Mouse (Mus musculus) liver, adult 2 months (tissue): ENCODE data around the gene Cd300e. TPM values are rescaled to one million over a fixed set of nuclear protein-coding genes. Genes with fewer than 3 reads are reported as not detected.

Experiments
- DNase-seq: peaks from one replicate; pipeline ENCODE4 v3.0.0-alpha.2; 2011; ENCODE audit warnings: low read depth, low spot score; ENCODE audit errors: extremely low read depth
- H3K27ac ChIP-seq: fragments of 200-500 bp; replicated peaks from 2 replicates; pipeline ENCODE4 v1.5.1; 2012; ENCODE audit warnings: low read depth, mild to moderate bottlenecking, control low read depth, inconsistent platforms, low read length; ENCODE audit not compliant: insufficient read depth
- H3K27me3 ChIP-seq: fragments of 200-500 bp; 2 replicates; pipeline ENCODE4 v1.6.1; 2012; ENCODE audit warnings: mild to moderate bottlenecking, moderate library complexity, low read length, inconsistent platforms; ENCODE audit not compliant: control insufficient read depth, insufficient read depth
- H3K36me3 ChIP-seq: fragments of 200-500 bp; 2 replicates; pipeline ENCODE4 v1.6.1; 2012; ENCODE audit warnings: low read length, inconsistent platforms; ENCODE audit not compliant: control insufficient read depth, insufficient read depth
- H3K4me1 ChIP-seq: fragments of 200-500 bp; 2 replicates; pipeline ENCODE4 v1.6.1; 2011; ENCODE audit warnings: low read length; ENCODE audit not compliant: control insufficient read depth, insufficient read depth
- H3K4me3 ChIP-seq: fragments of 200-500 bp; 2 replicates; pipeline ENCODE4 v1.5.1; 2011; ENCODE audit warnings: low read depth, mild to moderate bottlenecking, control low read depth, low read length, moderate library complexity; ENCODE audit not compliant: insufficient read depth
- H3K79me2 ChIP-seq: fragments of 200-500 bp; 2 replicates; pipeline ENCODE4 v1.6.1; 2012; ENCODE audit warnings: inconsistent platforms, mild to moderate bottlenecking, low read length, moderate library complexity; ENCODE audit not compliant: control insufficient read depth, insufficient read depth
- H3K9ac ChIP-seq: fragments of 200-500 bp; 2 replicates; pipeline ENCODE4 v1.6.1; 2012; ENCODE audit warnings: low read depth, mild to moderate bottlenecking, control low read depth, inconsistent platforms, low read length
- CTCF ChIP-seq: fragments of 200-500 bp; IDR thresholded peaks from 2 replicates; pipeline ENCODE4 v1.5.1; 2011; ENCODE audit warnings: low read depth, low read length, control low read depth
- POLR2A ChIP-seq: fragments of 200-500 bp; IDR thresholded peaks from 2 replicates; pipeline ENCODE4 v1.6.1; 2011; ENCODE audit warnings: low read length, control low read depth; ENCODE audit not compliant: insufficient read depth; ENCODE audit errors: extremely low read depth
- WGBS: fragments of 180-500 bp; shearing (Covaris S2); methylation state at CpG from one replicate; pipeline ENCODE4 v1.1.7; 2018; 5-methylcytosine and 5-hydroxymethylcytosine counted together
- polyA plus RNA-seq: library from polyadenylated mRNA; depleted of rRNA; stranded (reverse); fragments of >200 nt; gene quantifications from 2 replicates; pipeline ENCODE4 v1.2.3, GENCODE M21; 2012
- total RNA-seq: library from RNA; depleted of rRNA; stranded (reverse); fragments of >200 nt; gene quantifications from 2 replicates; pipeline ENCODE4 v1.2.3, GENCODE M21; 2014

Gene Cd300e
- total and polyA plus RNA-seq, 2 experiments: 1.3 to 1.4 TPM

GRCm38 (mm10) chr11:115078680-115079079 lies 16.7 kb upstream of the Cd300e start:
- Histone ChIP-seq H3K27me3 (no peaks in the 10 kb centered on the region), H3K4me3 (no peak overlapping the region), H3K4me1 (no peaks in the 10 kb centered on the region), H3K79me2 (no peaks in the 10 kb centered on the region), H3K36me3 (no peaks in the 10 kb centered on the region), H3K27ac (no peak overlapping the region), H3K9ac (no peak overlapping the region)
- DNase-seq: no peak
- WGBS: 66% methylated on average over 5 of the region's 5 CpGs
- no peak for TF ChIP-seq POLR2A
- no peak for TF ChIP-seq CTCF

- Histone ChIP-seq H3K36me3 (no peaks in the 10 kb centered on the region), H3K79me2 (no peaks in the 10 kb centered on the region), H3K9ac (no peak overlapping the region), H3K27me3 (no peaks in the 10 kb centered on the region), H3K27ac (no peak overlapping the region), H3K4me3 (no peak overlapping the region), H3K4me1 (no peaks in the 10 kb centered on the region)
- DNase-seq: no peak
- TF ChIP-seq CTCF (no peak), POLR2A (no peak)
- WGBS: 81% methylated on average over 1 of the region's 1 CpGs
Observed at GRCm38 (mm10) chr11:115077436-115077835, 15.5 kb upstream of the Cd300e start.

- Histone ChIP-seq H3K4me1 (no peaks in the 10 kb centered on the region), H3K9ac (no peak overlapping the region), H3K4me3 (no peak overlapping the region), H3K79me2 (no peaks in the 10 kb centered on the region), H3K27ac (no peak overlapping the region), H3K36me3 (no peaks in the 10 kb centered on the region), H3K27me3 (0 out of 2 replicates have a peak, but pooled peaks cover 3% of the 10 kb centered on the region)
- WGBS: 23% methylated on average over 5 of the region's 5 CpGs
- no peak for DNase-seq
- TF ChIP-seq CTCF (no peak), POLR2A (no peak)
Observed at GRCm38 (mm10) chr11:115075859-115076258, 13.9 kb upstream of the Cd300e start.

GRCm38 (mm10) chr11:115075407-115075806 lies 13.4 kb upstream of the Cd300e start:
- no peak for DNase-seq
- H3K79me2 ChIP-seq: no peaks in the 10 kb centered on the region
- no peak overlapping the region for H3K9ac ChIP-seq
- no peak overlapping the region for H3K4me3 ChIP-seq
- H3K27ac ChIP-seq: no peak overlapping the region
- H3K4me1 ChIP-seq: no peaks in the 10 kb centered on the region
- 42% methylated on average over 7 of the region's 7 CpGs for WGBS
- H3K36me3 ChIP-seq: no peaks in the 10 kb centered on the region
- 0 out of 2 replicates have a peak, but pooled peaks cover 3% of the 10 kb centered on the region for H3K27me3 ChIP-seq
- no peak for TF ChIP-seq CTCF
- TF ChIP-seq POLR2A: no peak

- Histone ChIP-seq H3K27me3 (0 out of 2 replicates have a peak, but pooled peaks cover 6% of the 10 kb centered on the region), H3K79me2 (no peaks in the 10 kb centered on the region), H3K4me1 (no peaks in the 10 kb centered on the region), H3K9ac (no peak overlapping the region), H3K27ac (no peak overlapping the region), H3K36me3 (no peaks in the 10 kb centered on the region), H3K4me3 (no peak overlapping the region)
- DNase-seq: no peak
- TF ChIP-seq CTCF: no peak
- TF ChIP-seq POLR2A: no peak
- 83% methylated on average over 5 of the region's 5 CpGs for whole genome bisulfite sequencing
Observed at GRCm38 (mm10) chr11:115073002-115073401, 11.0 kb upstream of the Cd300e start.

GRCm38 (mm10) chr11:115071631-115072294 lies 9.8 kb upstream of the Cd300e start:
- no peak for TF ChIP-seq CTCF
- no peak for TF ChIP-seq POLR2A
- DNase-seq: peak; percentile 38
- Histone ChIP-seq H3K4me1 (no peaks in the 10 kb centered on the region), H3K4me3 (no peak overlapping the region), H3K36me3 (no peaks in the 10 kb centered on the region), H3K27me3 (0 out of 2 replicates have a peak, but pooled peaks cover 6% of the 10 kb centered on the region), H3K27ac (peak overlapping the region; percentile 49; the same call in 1 of the 2 replicates), H3K9ac (peak overlapping the region; percentile 38; the same call in 1 of the 2 replicates), H3K79me2 (no peaks in the 10 kb centered on the region)
- 48% methylated on average over 14 of the region's 14 CpGs for WGBS
